Mouse (Mus musculus): ENCODE measurements around the gene Pnpla5. TPM values are rescaled to one million over a fixed set of nuclear protein-coding genes. Genes with fewer than 3 reads are reported as not detected.

Gene Pnpla5
- polyA plus RNA-seq, 1 experiment from 2014 or later = not detected

DNA sequence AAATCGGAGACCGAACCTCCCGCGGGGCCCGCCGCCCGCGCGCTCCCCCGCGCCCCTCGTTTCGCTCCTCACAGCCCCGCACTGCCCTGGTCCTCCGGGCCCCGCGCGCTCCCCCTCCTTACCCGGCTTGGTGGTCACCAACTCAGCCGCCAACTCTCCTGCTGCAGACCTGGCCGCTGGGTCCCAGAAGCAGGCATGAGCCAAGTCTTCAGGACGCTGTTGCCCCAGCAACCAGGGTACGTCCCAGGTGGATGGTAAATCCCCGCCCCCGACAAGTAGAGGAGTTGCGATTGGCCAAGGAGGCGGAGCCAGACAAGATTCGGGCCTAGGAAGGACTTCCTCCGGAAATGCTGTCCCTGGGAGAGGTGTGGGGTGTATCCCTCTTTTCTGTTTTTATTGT is 57.8 kb downstream of the Pnpla5 start, which contains the start of gene Efcab6:
TSS of gene Efcab6 (minus strand) at position 240 of the 400 bp plus-strand sequence.
- Histone ChIP-seq H3K4me3 (replicated peaks; ENCODE audit: low read length) (peak within 1 kb of the TSS; percentile 34), H3K4me1 (replicated peaks; ENCODE audit: control insufficient read depth, insufficient read depth, low read length) (peaks cover 14% of the 10 kb centered on the region), H3K4me2 (replicated peaks) (peak within 1 kb of the TSS; percentile 73), H3K27ac (no peak within 1 kb of the TSS), H3K9ac (peak within 1 kb of the TSS; percentile 45; the same call in 1 of the 2 replicates), H3K27me3 (ENCODE audit: control insufficient read depth, insufficient read depth, low read length) (peaks cover 3% of the 10 kb centered on the region; the same call in 1 of the 2 replicates), H3K9me3 (ENCODE audit: control insufficient read depth, low read length) (peaks cover 6% of the 10 kb centered on the region; the same call in 1 of the 2 replicates), H3K36me3 (replicated peaks; ENCODE audit: control insufficient read depth, insufficient read depth) (no peaks in the 10 kb centered on the region)
- peak; percentile 65 for DNase-seq (ENCODE audit: low spot score)
- peak; percentile 77 for ATAC-seq (ENCODE audit: low FRiP score)
- under 1% methylated on average over 29 of the region's 29 CpGs for WGBS

Small RNA genes within 50 kb of the gene (microRNA-seq; reads per million reads assigned to microRNA genes)
- gene Mir6392 = not detected

Other genes starting within 250 kb of the Pnpla5 start
- 0.51 and 0.88 TPM in 2 replicates for gene Efcab6, start 57.8 kb downstream of the Pnpla5 start, polyA plus RNA-seq (2014; fragmentation: Nextera tagmentation; extraction: Ambion mirVana)
- 70.3 and 78.6 TPM in 2 replicates for gene Sult4a1, start 17.4 kb downstream of the Pnpla5 start, polyA plus RNA-seq (2014; fragmentation: Nextera tagmentation; extraction: Ambion mirVana)
- gene Pnpla3, start 44.7 kb upstream of the Pnpla5 start, polyA plus RNA-seq (2014; fragmentation: Nextera tagmentation; extraction: Ambion mirVana) = 3.4 and 4.2 TPM in 2 replicates
- 56.3 and 56.7 TPM in 2 replicates for gene Samm50, start 69.1 kb upstream of the Pnpla5 start, polyA plus RNA-seq (2014; fragmentation: Nextera tagmentation; extraction: Ambion mirVana)
- 4.1 and 5.1 TPM in 2 replicates for gene Parvb, start 108.9 kb upstream of the Pnpla5 start, polyA plus RNA-seq (2014; fragmentation: Nextera tagmentation; extraction: Ambion mirVana)
- 0.44 and 0.55 TPM in 2 replicates for gene Parvg, start 200.9 kb upstream of the Pnpla5 start, polyA plus RNA-seq (2014; fragmentation: Nextera tagmentation; extraction: Ambion mirVana)

All from hindbrain, embryonic 14.5 days (tissue).